Mouse (Mus musculus) embryonic facial prominence, embryonic 10.5 days (tissue): ENCODE measurements at regions not wholly inside any gene's neighbourhood (a gene's known extent, or its start where the extent isn't known, plus 50 kb on each side); places are given as distances from the start of the nearest gene placed in this dataset. TPM values are rescaled to one million over a fixed set of nuclear protein-coding genes. Genes with fewer than 3 reads are reported as not detected.

Experiments used
- microRNA-seq: library from miRNA; unstranded; fragments of <30 nt; microRNA quantifications from one replicate; pipeline ENCODE4, GENCODE M21; 2017

Small RNA genes lying in the stretch of these regions (microRNA-seq; reads per million reads assigned to microRNA genes)
- gene Gm27682 = not detected
